Mouse (Mus musculus) heart, embryonic 15.5 days (tissue): ENCODE results near the gene Mettl7a3. TPM values are rescaled to one million over a fixed set of nuclear protein-coding genes. Genes with fewer than 3 reads are reported as not detected.

ENCODE experiments used
- polyA plus RNA-seq: library from polyadenylated mRNA; unstranded; fragments of >200 nt; fragmentation: Nextera tagmentation; extraction: Ambion mirVana; gene quantifications from 2 replicates; pipeline ENCODE4 v1.2.1, GENCODE M21; 2015

Mettl7a3 gene
- polyA plus RNA-seq, 1 experiment from 2014 or later: not detected

Other genes starting within 250 kb of the Mettl7a3 start
- 37.9 and 39.2 TPM in 2 replicates for gene Atf1, start 107.1 kb upstream of the Mettl7a3 start, polyA plus RNA-seq
- gene Tmprss12, start 54.1 kb upstream of the Mettl7a3 start, polyA plus RNA-seq: not detected in 2 replicates
- gene Mettl7a1, start 30.8 kb upstream of the Mettl7a3 start, polyA plus RNA-seq: 4.2 and 5.4 TPM in 2 replicates
- gene Methig1, start 18.2 kb downstream of the Mettl7a3 start, polyA plus RNA-seq: not detected in 2 replicates
- gene Mettl7a2, start 18.3 kb downstream of the Mettl7a3 start, polyA plus RNA-seq: not detected in 2 replicates
- gene Higd1c, start 29.6 kb downstream of the Mettl7a3 start, polyA plus RNA-seq: not detected in 2 replicates
- gene Gm5475, start 87.2 kb downstream of the Mettl7a3 start, polyA plus RNA-seq: 0.09 TPM in 1 of 2 replicates, not detected in the other
- 11.6 and 14.9 TPM in 2 replicates for gene Slc11a2, start 90.1 kb downstream of the Mettl7a3 start, polyA plus RNA-seq
- gene Letmd1, start 134.1 kb downstream of the Mettl7a3 start, polyA plus RNA-seq: 11.6 and 16.4 TPM in 2 replicates
- gene Csrnp2, start 160.6 kb downstream of the Mettl7a3 start, polyA plus RNA-seq: 6.8 and 8.2 TPM in 2 replicates
- gene Tfcp2, start 217.1 kb downstream of the Mettl7a3 start, polyA plus RNA-seq: 15.8 and 20.1 TPM in 2 replicates